Mouse (Mus musculus) small intestine, adult 2 months (tissue): ENCODE measurements around the gene Kazn.

Experiments used
- CTCF ChIP-seq: fragments of 200-500 bp; IDR thresholded peaks from 2 replicates; pipeline ENCODE4 v1.5.1; 2012; ENCODE audit warnings: low read depth, mild to moderate bottlenecking, control low read depth, inconsistent platforms, low read length, moderate library complexity, mixed read lengths; ENCODE audit not compliant: insufficient replicate concordance, insufficient read length; ENCODE audit errors: extremely low read depth
- POLR2A ChIP-seq: fragments of 200-500 bp; IDR thresholded peaks from 2 replicates; pipeline ENCODE4 v1.6.1; 2012; ENCODE audit warnings: low read depth, mild to moderate bottlenecking, control low read depth, inconsistent platforms, low read length, moderate library complexity

DNA sequence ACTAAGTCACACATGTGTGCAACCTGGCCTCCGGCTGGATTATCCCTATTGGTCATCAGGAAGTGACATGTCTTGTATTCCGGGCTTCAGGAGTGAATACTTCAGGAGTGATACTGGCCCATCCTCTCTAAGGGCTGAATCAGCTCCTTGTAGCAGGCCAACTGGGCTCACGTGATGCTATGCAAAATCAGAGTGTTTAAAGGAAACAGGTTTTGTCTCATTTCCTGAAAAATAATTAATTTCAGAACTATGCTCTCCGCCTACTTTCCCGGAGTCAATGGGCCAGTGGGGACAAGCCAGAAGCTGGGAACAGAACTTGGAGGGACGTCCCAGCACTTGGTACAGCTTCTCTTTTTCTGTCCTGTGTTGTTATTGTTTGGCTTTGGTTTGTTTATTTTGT lies 150.4 kb downstream of the Kazn start:
- TF ChIP-seq CTCF (no peak), POLR2A (no peak)
